Mouse (Mus musculus): ENCODE measurements at regions not wholly inside any gene's neighbourhood (a gene's known extent, or its start where the extent isn't known, plus 50 kb on each side); places are given as distances from the start of the nearest gene placed in this dataset.

GRCm38 (mm10) chr17:45822427-45822826 lies 88.8 kb upstream of the 1600014C23Rik start:
- no peak for DNase-seq

- no peak for DNase-seq
Measured at GRCm38 (mm10) chr17:45821356-45821755, 87.7 kb upstream of the 1600014C23Rik start.

- no peak for DNase-seq
Measured at GRCm38 (mm10) chr17:45819143-45819542, 85.5 kb upstream of the 1600014C23Rik start.

- no peak for DNase-seq
Measured at GRCm38 (mm10) chr17:45816566-45816965, 82.9 kb upstream of the 1600014C23Rik start.

- DNase-seq: peak; percentile 69
Measured at GRCm38 (mm10) chr17:45815833-45816232, 82.2 kb upstream of the 1600014C23Rik start.

GRCm38 (mm10) chr17:45815341-45815740 lies 81.7 kb upstream of the 1600014C23Rik start:
- no peak for DNase-seq

GRCm38 (mm10) chr17:45814586-45814985 lies 80.9 kb upstream of the 1600014C23Rik start:
- DNase-seq: peak; percentile 32

- no peak for DNase-seq
Measured at GRCm38 (mm10) chr17:45813956-45814355, 80.3 kb upstream of the 1600014C23Rik start.

- peak; percentile 92 for DNase-seq
Measured at GRCm38 (mm10) chr17:45812289-45812955, 78.8 kb upstream of the 1600014C23Rik start.

GRCm38 (mm10) chr17:45811632-45812221 lies 78.1 kb upstream of the 1600014C23Rik start:
- DNase-seq: peak; percentile 47

GRCm38 (mm10) chr17:45809728-45810127 lies 76.1 kb upstream of the 1600014C23Rik start:
- no peak for DNase-seq

GRCm38 (mm10) chr17:45808374-45808773 lies 74.7 kb upstream of the 1600014C23Rik start:
- no peak for DNase-seq

GRCm38 (mm10) chr17:45807452-45807851 lies 73.8 kb upstream of the 1600014C23Rik start:
- no peak for DNase-seq

- DNase-seq: no peak
Measured at GRCm38 (mm10) chr17:45806831-45807230, 73.2 kb upstream of the 1600014C23Rik start.

- DNase-seq: no peak
Measured at GRCm38 (mm10) chr17:45806430-45806829, 72.8 kb upstream of the 1600014C23Rik start.

- peak; percentile 35 for DNase-seq
Measured at GRCm38 (mm10) chr17:45805471-45806082, 71.9 kb upstream of the 1600014C23Rik start.

- DNase-seq: no peak
Measured at GRCm38 (mm10) chr17:45803331-45803730, 69.7 kb upstream of the 1600014C23Rik start.

GRCm38 (mm10) chr17:45802439-45802838 lies 68.8 kb upstream of the 1600014C23Rik start:
- DNase-seq: peak; percentile 51

- no peak for DNase-seq
Measured at GRCm38 (mm10) chr17:45799725-45800124, 66.1 kb upstream of the 1600014C23Rik start.

- DNase-seq: no peak
Measured at GRCm38 (mm10) chr17:45798996-45799395, 65.4 kb upstream of the 1600014C23Rik start.

GRCm38 (mm10) chr17:45798456-45798855 lies 64.8 kb upstream of the 1600014C23Rik start:
- DNase-seq: no peak

GRCm38 (mm10) chr17:45797121-45797520 lies 63.5 kb upstream of the 1600014C23Rik start:
- no peak for DNase-seq

- DNase-seq: no peak
Measured at GRCm38 (mm10) chr17:45794926-45795325, 61.3 kb upstream of the 1600014C23Rik start.
